Mouse (Mus musculus): ENCODE measurements at regions not wholly inside any gene's neighbourhood (a gene's known extent, or its start where the extent isn't known, plus 50 kb on each side); places are given as distances from the start of the nearest gene placed in this dataset.

GRCm38 (mm10) chr14:33864796-33865195 lies 58.6 kb upstream of the Gdf10 start:
- DNase-seq (ENCODE audit: low read depth, low spot score): no peak

GRCm38 (mm10) chr14:33865746-33866145 lies 57.6 kb upstream of the Gdf10 start:
- no peak for DNase-seq (ENCODE audit: low read depth, low spot score)

GRCm38 (mm10) chr14:33867674-33868073 lies 55.7 kb upstream of the Gdf10 start:
- DNase-seq (ENCODE audit: low read depth, low spot score): no peak
